Mouse (Mus musculus) hindlimb bud, embryonic 11.5 days (tissue): ENCODE results near the gene Pdhx.

Experiments used
- DNase-seq: peaks from one replicate; pipeline ENCODE4 v3.0.0-alpha.2; 2012; ENCODE audit warnings: low read depth, low spot score; ENCODE audit errors: extremely low spot score

Gene Pdhx

DNA sequence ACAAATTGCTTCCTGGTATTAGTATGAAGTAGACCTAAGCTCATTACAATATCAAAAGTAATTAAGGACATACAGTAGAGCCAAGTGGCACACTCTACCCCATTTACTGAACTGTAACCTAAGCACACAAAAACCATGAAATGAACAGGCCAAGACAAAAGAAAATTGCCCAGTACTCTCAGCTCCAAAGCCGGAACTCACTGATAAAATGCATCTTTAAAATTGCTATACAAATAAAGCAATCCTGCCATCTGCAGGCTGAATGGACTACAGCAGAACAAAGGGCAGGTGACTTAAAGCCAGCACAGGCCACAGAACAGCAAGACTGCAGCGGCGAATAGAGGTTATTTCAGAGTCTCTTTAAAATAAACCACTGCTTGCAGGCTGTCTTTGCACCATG lies 10.4 kb downstream of the Pdhx start:
- DNase-seq, result no peak

DNA sequence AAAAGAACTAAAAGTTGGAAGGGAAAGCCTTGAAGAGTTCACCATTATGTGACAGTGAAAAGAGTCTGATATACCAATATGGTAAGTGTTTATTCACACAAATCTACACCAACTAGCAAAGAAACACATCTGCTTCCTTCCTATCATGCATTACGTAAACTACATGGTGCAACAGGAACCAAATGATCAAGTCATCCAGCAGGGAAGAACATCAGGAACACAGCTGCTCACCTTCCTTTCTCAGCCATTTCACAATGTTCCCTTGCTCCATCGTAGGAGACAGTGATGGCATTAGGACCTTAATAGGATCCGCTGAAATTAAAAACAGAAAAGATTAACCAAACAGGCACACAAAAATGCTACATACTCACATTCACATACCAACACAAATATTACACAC lies 15.0 kb downstream of the Pdhx start:
- DNase-seq, result no peak

DNA sequence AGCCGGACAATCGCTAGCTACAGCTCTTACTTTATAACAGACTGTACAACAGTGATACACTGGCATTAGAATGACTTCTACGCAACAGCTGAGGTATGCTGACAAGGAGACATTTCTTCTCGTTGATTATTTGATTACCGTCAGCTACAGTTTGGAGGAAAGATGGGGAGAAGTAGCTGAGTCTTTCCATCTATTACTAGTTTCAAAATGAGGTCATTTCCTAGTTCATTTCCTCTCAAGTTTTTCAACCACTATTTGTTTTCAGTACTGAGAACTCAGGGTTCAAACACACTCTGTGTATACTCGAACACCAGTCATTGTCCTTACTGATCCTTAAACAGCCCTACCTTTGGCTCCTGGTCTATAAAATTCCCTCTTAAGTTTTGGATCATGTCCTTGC lies 17.5 kb downstream of the Pdhx start:
- DNase-seq, result no peak

- DNase-seq, result no peak
Measured at GRCm38 (mm10) chr2:103051937-103052893, 21.1 kb downstream of the Pdhx start.

GRCm38 (mm10) chr2:103045286-103045685 lies 28.0 kb downstream of the Pdhx start:
- no peak for DNase-seq

DNA sequence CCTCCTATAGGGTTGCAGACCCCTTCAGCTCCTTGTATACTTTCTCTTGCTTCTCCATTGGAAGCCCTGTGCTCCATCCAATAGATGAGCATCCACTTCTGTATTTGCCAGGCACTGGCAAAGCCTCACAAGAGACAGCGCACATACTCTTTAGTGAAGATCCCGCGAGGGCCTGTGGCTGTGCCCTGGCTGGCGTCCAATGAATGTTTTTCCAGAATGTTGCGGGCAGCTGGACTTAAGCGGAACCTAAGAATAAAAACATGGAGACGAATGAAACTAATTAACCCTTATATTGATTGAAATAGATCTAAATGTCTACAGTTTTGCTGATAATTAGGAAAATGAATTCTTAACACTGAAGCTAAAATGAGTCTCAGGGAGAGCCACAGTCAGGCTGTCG lies 32.4 kb downstream of the Pdhx start:
- no peak for DNase-seq

DNA sequence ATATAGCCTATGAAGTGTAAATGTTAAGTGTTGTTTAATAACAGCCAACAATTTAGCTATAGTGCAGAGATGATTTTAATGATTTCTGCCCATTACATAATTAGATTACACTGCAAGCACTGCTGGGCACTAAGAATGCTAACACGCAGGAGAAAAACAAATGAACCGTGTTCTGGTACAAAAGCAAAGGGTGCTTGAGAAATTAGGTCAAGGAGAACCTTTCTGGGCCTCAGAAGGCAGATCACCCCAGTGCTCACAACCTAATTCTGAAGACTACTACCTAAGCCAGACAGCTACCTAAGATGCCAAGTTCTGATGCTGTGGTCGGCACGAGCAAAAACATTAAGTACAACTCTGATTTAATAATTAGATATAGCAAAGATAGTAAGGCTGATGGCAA lies 35.5 kb downstream of the Pdhx start:
- no peak for DNase-seq

GRCm38 (mm10) chr2:103022728-103023127 lies 50.6 kb downstream of the Pdhx start:
- DNase-seq, result no peak

DNA sequence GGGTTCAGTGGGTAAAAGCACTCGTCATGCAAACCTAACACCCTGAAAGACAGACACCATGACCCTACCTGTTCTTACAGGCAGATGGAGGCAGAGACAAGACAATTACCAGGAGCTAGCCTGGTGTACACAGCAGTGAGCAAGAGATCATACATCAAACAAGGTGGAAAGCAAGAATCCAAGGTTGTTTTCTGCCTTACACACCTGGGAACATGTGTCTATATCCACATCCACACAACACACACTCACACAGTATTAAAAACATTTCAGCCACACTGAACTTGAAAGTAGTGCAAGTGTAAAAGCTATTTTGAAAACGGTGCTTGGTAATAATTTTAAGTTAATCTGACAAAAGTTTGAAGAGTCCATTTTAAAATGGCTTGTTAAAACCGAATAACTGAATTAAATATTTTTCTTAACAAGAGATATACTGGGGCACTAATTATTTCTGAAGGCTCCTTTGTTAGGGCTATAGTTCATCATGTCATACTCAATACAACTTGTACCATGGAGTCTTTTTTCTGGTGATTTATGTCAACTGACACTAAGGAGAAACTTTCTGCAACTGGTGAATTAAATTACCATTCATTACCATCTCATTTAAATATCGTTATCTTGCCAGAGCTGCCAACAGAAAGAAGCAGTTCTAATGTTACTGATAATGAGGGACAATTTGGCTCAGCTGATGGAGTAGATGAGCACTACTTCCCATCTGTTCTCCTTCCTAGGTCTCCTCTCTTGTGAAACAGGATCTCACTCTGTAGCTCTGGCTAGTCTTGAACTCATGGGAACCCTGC lies 52.9 kb downstream of the Pdhx start:
- DNase-seq, result no peak

DNA sequence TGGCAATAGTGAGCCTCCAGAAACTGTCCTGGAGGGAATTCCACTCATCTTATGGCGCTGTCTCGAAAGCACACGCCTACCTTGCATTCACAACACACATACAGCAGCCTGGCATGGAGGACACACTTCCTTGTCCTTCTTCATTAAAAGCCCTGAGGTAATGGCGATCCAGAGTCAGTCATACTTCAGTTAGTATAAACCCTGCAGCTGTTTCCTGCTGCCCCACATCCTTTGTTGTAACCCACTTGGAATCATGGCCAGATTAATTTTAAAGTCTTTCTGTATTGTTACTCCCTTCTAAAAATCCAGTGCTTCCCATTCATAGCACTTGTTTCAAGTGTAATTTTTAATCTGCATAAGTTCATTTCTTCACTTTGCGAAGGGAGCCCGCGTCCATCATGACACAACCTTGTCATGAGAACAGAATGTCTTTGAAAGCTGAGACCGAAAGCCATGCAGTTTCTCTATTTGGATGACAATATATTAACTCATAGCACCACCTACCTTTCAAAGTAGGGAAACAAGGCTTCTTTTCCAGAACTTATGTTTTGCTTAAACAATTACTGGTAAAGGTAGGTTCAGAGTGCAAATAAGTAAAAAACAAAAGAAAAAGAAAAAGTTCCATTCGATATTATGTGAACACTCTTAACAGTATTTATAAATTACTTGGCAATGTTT lies 54.4 kb downstream of the Pdhx start:
- DNase-seq, result no peak

DNA sequence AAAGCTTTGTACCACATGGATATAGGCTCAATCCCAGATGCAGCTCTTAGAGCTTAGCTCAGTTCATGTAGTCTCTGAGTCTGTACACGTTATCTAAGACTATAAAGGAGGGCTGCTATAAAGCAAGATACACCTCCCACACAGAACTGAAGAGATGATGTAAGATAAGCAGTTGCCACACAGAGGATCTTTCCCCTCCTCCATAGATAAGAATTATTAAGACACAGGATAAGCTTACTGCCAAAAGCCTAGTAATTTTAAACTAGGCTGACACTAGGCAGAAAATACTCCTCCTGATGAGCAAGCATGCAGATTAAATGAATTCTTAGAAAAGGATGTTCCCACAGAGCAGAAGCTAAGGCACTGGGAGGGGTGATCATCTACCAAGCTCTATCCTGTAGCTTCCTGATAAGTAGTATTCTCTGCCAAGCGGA lies 55.9 kb downstream of the Pdhx start:
- DNase-seq, result no peak

DNA sequence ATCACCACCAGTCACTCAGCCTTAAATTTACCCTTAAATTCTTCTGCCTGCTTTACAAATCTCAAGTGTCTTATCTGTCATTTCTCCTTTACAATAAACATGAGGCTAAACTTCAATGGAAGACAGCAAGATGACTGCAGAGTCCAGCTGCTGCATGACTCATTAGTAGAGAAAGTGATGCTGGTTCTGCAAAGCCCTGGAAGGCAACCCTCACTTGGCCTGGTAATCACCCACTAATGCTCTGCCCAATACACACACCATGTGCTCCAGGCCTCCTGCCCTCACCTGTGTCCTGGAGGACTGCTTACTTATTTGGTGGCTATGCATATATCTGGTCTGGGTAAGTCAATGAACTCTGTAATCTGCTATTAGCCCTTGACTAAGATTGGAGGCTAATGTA lies 57.2 kb downstream of the Pdhx start:
- no peak for DNase-seq

- no peak for DNase-seq
Measured at GRCm38 (mm10) chr2:103012782-103013575, 60.3 kb downstream of the Pdhx start.

GRCm38 (mm10) chr2:103008221-103008620 lies 65.1 kb downstream of the Pdhx start:
- DNase-seq, result no peak

DNA sequence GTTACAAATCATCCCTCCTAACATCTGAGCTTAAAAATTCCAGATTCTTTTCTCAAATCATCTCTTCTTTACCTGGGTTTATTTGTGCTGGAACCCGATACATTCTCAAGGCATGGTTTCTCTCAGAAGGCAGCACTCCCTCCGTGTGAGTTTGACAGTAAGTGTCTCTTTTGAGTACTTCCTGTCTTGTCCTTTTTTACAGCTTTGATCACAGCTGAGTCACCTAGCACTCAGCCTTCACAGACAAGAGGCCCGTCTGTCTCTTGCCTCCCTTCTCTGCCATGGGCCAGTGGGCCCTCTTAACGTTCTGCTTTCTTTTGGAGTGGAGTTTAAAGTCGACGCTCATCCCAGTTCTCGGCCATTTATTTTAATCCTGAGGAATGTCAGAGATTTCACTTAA lies 68.7 kb downstream of the Pdhx start:
- no peak for DNase-seq

- no peak for DNase-seq
Measured at GRCm38 (mm10) chr2:102999153-102999575, 74.1 kb downstream of the Pdhx start.

- no peak for DNase-seq
Measured at GRCm38 (mm10) chr2:102998356-102998755, 75.0 kb downstream of the Pdhx start.

DNA sequence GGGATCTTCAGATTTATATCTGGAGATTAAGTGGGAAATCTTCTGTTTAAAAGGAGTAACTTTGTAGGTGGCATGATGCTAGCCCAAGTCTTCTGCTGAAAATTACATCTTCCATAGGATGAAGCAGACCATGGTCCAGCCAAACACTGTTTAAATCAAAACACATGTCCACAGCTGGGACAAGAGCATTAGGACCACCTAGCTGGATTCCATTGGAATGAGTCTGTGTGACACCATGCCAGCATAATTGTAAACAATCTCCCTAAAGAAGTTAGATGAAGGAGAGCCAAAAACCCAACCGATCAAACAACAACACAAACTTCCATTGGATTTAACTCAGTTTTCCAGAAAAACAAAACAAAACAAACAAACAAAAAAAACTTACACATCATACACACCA lies 75.4 kb downstream of the Pdhx start:
- no peak for DNase-seq

- no peak for DNase-seq
Measured at GRCm38 (mm10) chr2:102993841-102994607, 79.3 kb downstream of the Pdhx start.

GRCm38 (mm10) chr2:102992405-102992804 lies 80.9 kb downstream of the Pdhx start:
- DNase-seq, result no peak
